Mouse (Mus musculus) erythroblast, embryonic 14.5 days (primary cell): ENCODE results near the gene Skil.

Source experiments
- GATA1 ChIP-seq: IDR thresholded peaks from 2 replicates; pipeline ENCODE4 v1.6.1; 2012; ENCODE audit warnings: low read length, inconsistent platforms, mixed read lengths
- TAL1 ChIP-seq: IDR thresholded peaks from 3 replicates; pipeline ENCODE4 v1.6.1; 2012; ENCODE audit warnings: low read length, inconsistent platforms, mixed read lengths

GRCm38 (mm10) chr3:31149706-31150105 lies 54.8 kb downstream of the Skil start, which contains the start of gene Cldn11:
- TF ChIP-seq GATA1 (no peak), TAL1 (no peak)
